13 mouse cellular contexts compared by ENCODE assay signal in genomic region chr6:31307047-31307633, GRCm38 (mm10).
DNase-seq lines count a peak whose midpoint lies in the region; ATAC-seq and TF ChIP-seq lines count a peak whose summit lies in the region.
"Had no signal": no experiment of that assay in that cellular context is flagged by ENCODE, and none has a peak within 500 bp of the region (broad histone marks: within the 10 kb centered on the region; RNA-seq: fewer than 3 reads in every experiment).

No protein-coding gene starts in this region.

- H3K27ac ChIP-seq in midbrain, postnatal 0 days (ENCODE audit: low read depth, low read length): no peak overlapping the region
- no peak overlapping the region for H3K27ac ChIP-seq in midbrain, embryonic 11.5 days (ENCODE audit: low read depth, low read length)
- H3K27ac ChIP-seq: liver, embryonic 15.5 days; neural tube, embryonic 13.5 days had no signal

- H3K36me3 ChIP-seq in midbrain, postnatal 0 days (ENCODE audit: insufficient read depth, low read length): no peaks in the 10 kb centered on the region
- no peaks in the 10 kb centered on the region for H3K36me3 ChIP-seq in midbrain, embryonic 11.5 days (ENCODE audit: control insufficient read depth, insufficient read depth, low read length)
- H3K36me3 ChIP-seq: liver, embryonic 15.5 days; neural tube, embryonic 13.5 days had no signal

- intact Hi-C loops in heart, postnatal 36 days (cut with DNase I): no loop called here

- 76% methylated on average over 5 of the region's 5 CpGs for WGBS in midbrain, postnatal 0 days
- 79% methylated on average over 5 of the region's 5 CpGs for WGBS in midbrain, embryonic 11.5 days

- no peaks in the 10 kb centered on the region for H3K9me3 ChIP-seq in midbrain, postnatal 0 days (ENCODE audit: low read length)
- no peaks in the 10 kb centered on the region for H3K9me3 ChIP-seq in midbrain, embryonic 11.5 days (ENCODE audit: control insufficient read depth, low read length)
- H3K9me3 ChIP-seq: liver, embryonic 15.5 days; megakaryocyte, embryonic 14.5 days; neural tube, embryonic 13.5 days had no signal

- H3K9ac ChIP-seq in midbrain, postnatal 0 days (replicated peaks; ENCODE audit: low read length, poor library complexity, severe bottlenecking): no peak overlapping the region
- H3K9ac ChIP-seq in midbrain, embryonic 11.5 days (ENCODE audit: low read length): no peak overlapping the region
- H3K9ac ChIP-seq: liver, embryonic 15.5 days; neural tube, embryonic 13.5 days had no signal

- no peaks in the 10 kb centered on the region for H3K27me3 ChIP-seq in midbrain, postnatal 0 days (ENCODE audit: insufficient read depth, low read length)
- no peaks in the 10 kb centered on the region for H3K27me3 ChIP-seq in midbrain, embryonic 11.5 days (ENCODE audit: control insufficient read depth, insufficient read depth, low read length)
- H3K27me3 ChIP-seq: liver, embryonic 15.5 days; megakaryocyte, embryonic 14.5 days; neural tube, embryonic 13.5 days had no signal

- no peaks in the 10 kb centered on the region for H3K4me1 ChIP-seq in midbrain, postnatal 0 days (ENCODE audit: insufficient read depth, low read length)
- H3K4me1 ChIP-seq in midbrain, embryonic 11.5 days (ENCODE audit: control insufficient read depth, insufficient read depth, low read length): no peaks in the 10 kb centered on the region
- H3K4me1 ChIP-seq: liver, embryonic 15.5 days; neural tube, embryonic 13.5 days had no signal

- ATAC-seq in midbrain, postnatal 0 days (ENCODE audit: low FRiP score): no peak
- no peak for ATAC-seq in midbrain, embryonic 11.5 days (ENCODE audit: low FRiP score)
- ATAC-seq: activated CD4-positive, CD25-positive, alpha-beta regulatory T cell, adult 4 months had no signal

- no peak overlapping the region for H3K4me2 ChIP-seq in midbrain, postnatal 0 days (ENCODE audit: low read depth, low read length, poor library complexity, severe bottlenecking)
- H3K4me2 ChIP-seq in midbrain, embryonic 11.5 days: no peak overlapping the region
- H3K4me2 ChIP-seq: liver, embryonic 15.5 days; neural tube, embryonic 13.5 days had no signal

- no peak overlapping the region for H3K4me3 ChIP-seq in midbrain, postnatal 0 days (ENCODE audit: low read depth, low read length)
- no peak overlapping the region for H3K4me3 ChIP-seq in midbrain, embryonic 11.5 days (ENCODE audit: low read depth, low read length)
- H3K4me3 ChIP-seq: liver, embryonic 15.5 days; megakaryocyte, embryonic 14.5 days; neural tube, embryonic 13.5 days had no signal

- TF ChIP-seq CTCF in midbrain, postnatal 0 days (IDR thresholded peaks at IDR 0.05): no peak

- peak; percentile 42 for DNase-seq in heart, postnatal 4 days
- no peak for DNase-seq in heart, postnatal 36 days
- peak; percentile 17 for DNase-seq in midbrain, postnatal 0 days (ENCODE audit: low spot score)
- no peak for DNase-seq in midbrain, embryonic 11.5 days (ENCODE audit: low spot score, missing footprints)
- DNase-seq in embryo, embryonic 10.5 days (ENCODE audit: low spot score): peak; percentile 56
- DNase-seq in B cell, adult 2 months: no peak
- DNase-seq in ovary, postnatal 36 days (ENCODE audit: low spot score): no peak
- DNase-seq: cerebellum, adult 9-11 months; thymus, postnatal 36 days had no signal

Comparison
In these comparisons a context has a peak if more than half of its experiments do, and no peak if none do; other contexts are left out.
1. DNase-seq: peak in heart, postnatal 4 days (single experiment), midbrain, postnatal 0 days (single experiment) and embryo, embryonic 10.5 days (single experiment); none in heart, postnatal 36 days (0 of 2), midbrain, embryonic 11.5 days (single experiment), B cell, adult 2 months (0 of 2) and ovary, postnatal 36 days (single experiment).